Mouse (Mus musculus) limb, embryonic 15.5 days (tissue): ENCODE data around the gene Nxnl2. TPM values are rescaled to one million over a fixed set of nuclear protein-coding genes. Genes with fewer than 3 reads are reported as not detected.

ENCODE experiments used
- ATAC-seq: fragments of 200-750 bp; cut with Nextera tagmentation; 2 replicates; pipeline ENCODE4 v1.8.0; 2017; ENCODE audit warnings: low read depth, moderate TSS enrichment; ENCODE audit not compliant: insufficient number of reproducible peaks, low FRiP score, low TSS enrichment
- H3K27ac ChIP-seq: fragments of 300-500 bp; sonication (generic); 2 replicates; pipeline ENCODE4 v1.5.1; 2015; ENCODE audit warnings: moderate library complexity, mild to moderate bottlenecking, inconsistent platforms
- H3K27me3 ChIP-seq: fragments of 300-500 bp; sonication (generic); 2 replicates; pipeline ENCODE4 v1.6.1; 2015; ENCODE audit warnings: inconsistent platforms
- H3K36me3 ChIP-seq: fragments of 300-500 bp; sonication (generic); 2 replicates; pipeline ENCODE4 v1.6.1; 2015; ENCODE audit warnings: inconsistent platforms
- H3K4me1 ChIP-seq: fragments of 300-500 bp; sonication (generic); 2 replicates; pipeline ENCODE4 v1.6.1; 2015; ENCODE audit warnings: inconsistent platforms
- H3K4me2 ChIP-seq: fragments of 300-500 bp; sonication (generic); 2 replicates; pipeline ENCODE4 v1.6.1; 2015; ENCODE audit warnings: mild to moderate bottlenecking, inconsistent platforms
- H3K4me3 ChIP-seq: fragments of 300-500 bp; sonication (generic); 2 replicates; pipeline ENCODE4 v1.5.1; 2015; ENCODE audit warnings: mild to moderate bottlenecking, inconsistent platforms
- H3K9ac ChIP-seq: fragments of 300-500 bp; sonication (generic); 2 replicates; pipeline ENCODE4 v1.6.1; 2015; ENCODE audit warnings: inconsistent platforms
- H3K9me3 ChIP-seq: fragments of 300-500 bp; sonication (generic); 2 replicates; pipeline ENCODE4 v1.6.1; 2016; ENCODE audit warnings: inconsistent platforms
- WGBS: fragments of 180-500 bp; shearing (Covaris S2); methylation state at CpG from one replicate; pipeline ENCODE4 v1.1.7; 2015; 5-methylcytosine and 5-hydroxymethylcytosine counted together
- polyA plus RNA-seq: library from polyadenylated mRNA; unstranded; fragments of >200 nt; fragmentation: Nextera tagmentation; extraction: Ambion mirVana; gene quantifications from 2 replicates; pipeline ENCODE4 v1.2.1, GENCODE M21; 2015

The Nxnl2 gene
- 3.5 and 4.2 TPM in 2 replicates for polyA plus RNA-seq

- WGBS, result 1% methylated on average over 64 of the region's 64 CpGs
- Histone ChIP-seq H3K4me2 (peak within 1 kb of the TSS; percentile 97), H3K9ac (peak within 1 kb of the TSS; percentile 1; the same call in 1 of the 2 replicates), H3K36me3 (no peaks in the 10 kb centered on the region), H3K9me3 (no peaks in the 10 kb centered on the region), H3K27me3 (peaks cover 8% of the 10 kb centered on the region; the same call in 1 of the 2 replicates), H3K4me1 (peaks cover 20% of the 10 kb centered on the region), H3K27ac (no peak within 1 kb of the TSS), H3K4me3 (peak within 1 kb of the TSS; percentile 50)
- peak; percentile 70 for ATAC-seq
Measured at GRCm38 (mm10) chr13:51170691-51171680, at the start of gene Nxnl2. Nxnl2 (plus strand) TSS chr13:51171022.

DNA sequence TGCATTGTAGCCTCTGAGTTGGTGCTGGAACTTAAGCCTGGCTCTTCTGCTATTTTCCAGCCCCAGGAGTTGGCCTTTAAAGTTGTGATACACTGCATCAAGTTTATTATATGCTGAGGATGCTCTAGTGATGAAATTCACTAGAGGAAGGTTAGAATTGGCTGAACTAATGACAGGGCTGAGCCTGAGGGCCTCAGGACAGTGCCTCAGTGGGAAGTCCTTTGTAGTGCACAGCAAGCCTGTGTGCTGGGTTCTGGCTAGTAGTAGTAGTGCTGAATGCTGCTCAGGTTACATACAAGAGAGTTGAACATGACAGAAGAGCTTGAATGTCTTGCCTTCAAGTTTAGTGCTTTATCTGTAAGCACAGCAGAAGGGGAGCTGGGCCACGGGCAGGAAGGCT lies 48.9 kb upstream of the Nxnl2 start:
- H3K9me3 ChIP-seq, result no peaks in the 10 kb centered on the region
- 31% methylated on average over 1 of the region's 1 CpGs for WGBS
- H3K36me3 ChIP-seq, result peaks cover 6% of the 10 kb centered on the region; the same call in 1 of the 2 replicates
- H3K9ac ChIP-seq, result no peak overlapping the region
- peaks cover 48% of the 10 kb centered on the region for H3K4me1 ChIP-seq
- no peak overlapping the region for H3K27ac ChIP-seq
- no peak for ATAC-seq
- no peak overlapping the region for H3K4me2 ChIP-seq
- H3K4me3 ChIP-seq, result no peak overlapping the region
- H3K27me3 ChIP-seq, result no peaks in the 10 kb centered on the region

GRCm38 (mm10) chr13:51122771-51123170 lies 48.1 kb upstream of the Nxnl2 start:
- no peaks in the 10 kb centered on the region for H3K27me3 ChIP-seq
- no peaks in the 10 kb centered on the region for H3K9me3 ChIP-seq
- H3K27ac ChIP-seq, result peak overlapping the region; percentile 17; the same call in 1 of the 2 replicates
- peaks cover 6% of the 10 kb centered on the region; the same call in 1 of the 2 replicates for H3K36me3 ChIP-seq
- ATAC-seq, result no peak
- 71% methylated on average over 8 of the region's 8 CpGs for WGBS
- no peak overlapping the region for H3K4me3 ChIP-seq
- peaks cover 48% of the 10 kb centered on the region for H3K4me1 ChIP-seq
- H3K9ac ChIP-seq, result no peak overlapping the region
- H3K4me2 ChIP-seq, result no peak overlapping the region

- Histone ChIP-seq H3K27ac (no peak overlapping the region), H3K4me1 (peaks cover 30% of the 10 kb centered on the region), H3K4me3 (no peak overlapping the region), H3K9ac (no peak overlapping the region), H3K9me3 (no peaks in the 10 kb centered on the region), H3K36me3 (peaks cover 16% of the 10 kb centered on the region), H3K4me2 (no peak overlapping the region), H3K27me3 (no peaks in the 10 kb centered on the region)
- ATAC-seq, result no peak
- WGBS, result 62% methylated on average over 8 of the region's 8 CpGs
Measured at GRCm38 (mm10) chr13:51125357-51125756, 45.5 kb upstream of the Nxnl2 start.

DNA sequence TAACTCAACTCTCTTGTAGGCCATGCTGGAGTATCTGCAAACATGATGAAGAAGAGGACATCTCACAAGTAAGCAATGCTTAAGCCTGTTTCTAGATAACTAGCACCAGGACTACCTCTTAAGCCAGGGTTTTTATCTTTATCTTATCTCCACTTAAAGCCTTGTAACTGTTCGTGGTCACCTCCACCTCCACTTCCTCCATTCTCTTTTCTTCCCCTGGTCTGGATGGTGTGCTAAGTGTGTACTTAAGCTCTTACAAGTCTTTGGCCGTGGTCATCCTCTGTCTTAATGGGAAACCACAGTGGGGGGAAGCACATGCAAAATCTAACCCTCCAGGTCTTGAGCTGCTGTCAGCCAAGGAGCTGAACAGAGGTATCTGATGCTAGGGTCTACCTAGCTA lies 42.9 kb upstream of the Nxnl2 start:
- peaks cover 32% of the 10 kb centered on the region for H3K36me3 ChIP-seq
- H3K4me2 ChIP-seq, result no peak overlapping the region

GRCm38 (mm10) chr13:51128417-51128816 lies 42.4 kb upstream of the Nxnl2 start:
- Histone ChIP-seq H3K9ac (no peak overlapping the region), H3K36me3 (peaks cover 32% of the 10 kb centered on the region), H3K4me3 (no peak overlapping the region), H3K27me3 (no peaks in the 10 kb centered on the region), H3K27ac (no peak overlapping the region), H3K4me1 (peaks cover 7% of the 10 kb centered on the region; the same call in 1 of the 2 replicates), H3K4me2 (no peak overlapping the region), H3K9me3 (no peaks in the 10 kb centered on the region)
- ATAC-seq, result no peak
- WGBS, result 78% methylated on average over 7 of the region's 7 CpGs

More for the DNA sequence above, 42.9 kb upstream of the Nxnl2 start:
- Histone ChIP-seq H3K27me3 (no peaks in the 10 kb centered on the region), H3K9me3 (no peaks in the 10 kb centered on the region), H3K4me3 (no peak overlapping the region), H3K27ac (no peak overlapping the region), H3K9ac (no peak overlapping the region), H3K4me1 (peaks cover 11% of the 10 kb centered on the region)
- ATAC-seq, result no peak
- 88% methylated on average over 2 of the region's 2 CpGs for WGBS

DNA sequence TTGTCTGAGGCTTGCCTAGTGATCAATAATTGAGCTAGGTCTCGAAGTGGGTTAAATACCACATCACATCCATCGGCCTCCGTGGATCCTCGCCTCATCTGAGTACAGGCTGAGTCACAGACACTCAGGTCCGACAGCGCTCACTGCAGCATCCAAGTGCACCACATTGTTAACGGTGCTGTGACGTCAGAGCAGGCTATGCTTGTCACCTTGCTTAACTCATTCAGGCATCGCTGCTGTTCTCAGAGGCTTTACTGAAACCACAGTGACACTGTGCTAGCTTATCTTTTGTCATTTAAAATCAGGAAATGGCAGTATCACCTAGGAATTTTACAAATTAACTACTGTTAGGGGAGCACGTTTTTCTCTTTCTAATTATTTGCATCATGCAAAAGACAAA lies 39.6 kb upstream of the Nxnl2 start:
- no peaks in the 10 kb centered on the region for H3K9me3 ChIP-seq
- no peak overlapping the region for H3K4me2 ChIP-seq
- no peaks in the 10 kb centered on the region for H3K4me1 ChIP-seq
- H3K27me3 ChIP-seq, result no peaks in the 10 kb centered on the region
- 85% methylated on average over 10 of the region's 10 CpGs for WGBS
- H3K27ac ChIP-seq, result no peak overlapping the region
- H3K36me3 ChIP-seq, result peaks cover 38% of the 10 kb centered on the region
- H3K4me3 ChIP-seq, result no peak overlapping the region
- no peak for ATAC-seq
- no peak overlapping the region for H3K9ac ChIP-seq

DNA sequence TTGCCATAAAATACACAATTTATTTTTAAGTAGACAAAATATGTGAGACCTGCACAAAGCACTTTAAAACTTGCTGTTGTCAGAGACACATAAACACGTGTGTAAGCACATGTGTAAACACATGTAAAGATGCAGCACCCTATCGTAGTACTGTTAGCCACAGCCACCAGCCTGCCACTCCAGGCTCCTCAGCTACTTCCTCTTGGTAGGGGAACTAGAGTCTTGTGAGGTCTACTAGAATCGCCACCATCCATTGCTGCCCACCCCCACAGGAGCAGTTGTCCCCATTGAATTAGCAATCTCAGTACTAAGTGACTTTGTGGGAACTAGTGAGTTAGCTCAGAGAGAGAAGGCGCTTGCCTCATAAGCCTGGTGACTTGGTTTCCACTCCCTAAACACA lies 34.5 kb upstream of the Nxnl2 start:
- WGBS, result 85% methylated on average over 4 of the region's 4 CpGs
- H3K4me1 ChIP-seq, result peaks cover 8% of the 10 kb centered on the region
- H3K36me3 ChIP-seq, result peaks cover 40% of the 10 kb centered on the region

GRCm38 (mm10) chr13:51136996-51137701 lies 33.7 kb upstream of the Nxnl2 start:
- WGBS, result 49% methylated on average over 2 of the region's 2 CpGs

More for the DNA sequence above, 34.5 kb upstream of the Nxnl2 start:
- Histone ChIP-seq H3K9me3 (no peaks in the 10 kb centered on the region), H3K4me3 (no peak overlapping the region), H3K4me2 (no peak overlapping the region), H3K27ac (no peak overlapping the region), H3K27me3 (no peaks in the 10 kb centered on the region), H3K9ac (no peak overlapping the region)
- ATAC-seq, result no peak

GRCm38 (mm10) chr13:51137702-51138031 lies 33.2 kb upstream of the Nxnl2 start:
- Histone ChIP-seq H3K4me2 (no peak overlapping the region), H3K27ac (no peak overlapping the region), H3K9me3 (no peaks in the 10 kb centered on the region), H3K4me3 (no peak overlapping the region), H3K9ac (no peak overlapping the region), H3K36me3 (peaks cover 38% of the 10 kb centered on the region), H3K4me1 (peaks cover 8% of the 10 kb centered on the region), H3K27me3 (no peaks in the 10 kb centered on the region)
- no peak for ATAC-seq

More at GRCm38 (mm10) chr13:51136996-51137701, 33.7 kb upstream of the Nxnl2 start:
- ATAC-seq, result no peak
- Histone ChIP-seq H3K9ac (no peak overlapping the region), H3K4me3 (no peak overlapping the region), H3K9me3 (no peaks in the 10 kb centered on the region), H3K4me1 (peaks cover 8% of the 10 kb centered on the region), H3K36me3 (peaks cover 40% of the 10 kb centered on the region), H3K27ac (0 out of 2 replicates have a peak overlapping the region, but pooled peaks have one; percentile 24), H3K27me3 (no peaks in the 10 kb centered on the region), H3K4me2 (no peak overlapping the region)

- Histone ChIP-seq H3K36me3 (peaks cover 36% of the 10 kb centered on the region), H3K9ac (no peak overlapping the region), H3K9me3 (no peaks in the 10 kb centered on the region), H3K4me3 (no peak overlapping the region), H3K27ac (no peak overlapping the region), H3K27me3 (no peaks in the 10 kb centered on the region), H3K4me1 (no peaks in the 10 kb centered on the region), H3K4me2 (no peak overlapping the region)
- WGBS, result 76% methylated on average over 1 of the region's 1 CpGs
- ATAC-seq, result no peak
Measured at GRCm38 (mm10) chr13:51147106-51147505, 23.7 kb upstream of the Nxnl2 start.
